Mouse (Mus musculus) adrenal gland, adult 18-20 months (tissue): ENCODE measurements around the gene Map3k19. TPM values are rescaled to one million over a fixed set of nuclear protein-coding genes. Genes with fewer than 3 reads are reported as not detected.

Experiments
- total RNA-seq, 2 experiments: library from RNA; stranded (reverse); gene quantifications; 1 replicate in 1 of 2; 2 replicates in 1 of 2; pipeline ENCODE4 v1.2.3; 2021

The Map3k19 gene
- total RNA-seq, 2 experiments from 2014 or later: 0.13 TPM

Other genes with a start within 250 kb of the Map3k19 start
- gene Tmem163, start 175.5 kb downstream of the Map3k19 start, total RNA-seq: under 1 TPM in 1 of 2 experiments, not detected in 1; 0.90 TPM
- under 1 TPM in 1 of 2 experiments, not detected in 1; 0.17 TPM for gene Acmsd, start 125.6 kb downstream of the Map3k19 start, total RNA-seq
- 10 to 100 TPM; 40.2 to 51.3 TPM for gene Ccnt2, start 80.9 kb downstream of the Map3k19 start, total RNA-seq
- gene Rab3gap1, start 13.7 kb upstream of the Map3k19 start, total RNA-seq: 10 to 100 TPM; 46.5 to 51.4 TPM
- gene Zranb3, start 248.0 kb upstream of the Map3k19 start, total RNA-seq: 1 to 10 TPM; 3.7 to 4.6 TPM
- 10 to 100 TPM; 61.4 to 68.2 TPM for gene R3hdm1, start 248.3 kb upstream of the Map3k19 start, total RNA-seq